Mouse (Mus musculus) kidney, adult 2 months (tissue): ENCODE measurements at regions not wholly inside any gene's neighbourhood (a gene's known extent, or its start where the extent isn't known, plus 50 kb on each side); places are given as distances from the start of the nearest gene placed in this dataset.

Source experiments
- CTCF ChIP-seq: fragments of 200-500 bp; conservative IDR thresholded peaks from 2 replicates; pipeline ENCODE4 v1.5.1; 2011; ENCODE audit warnings: low read depth, mild to moderate bottlenecking, control low read depth, low read length, moderate library complexity, mixed read lengths; ENCODE audit not compliant: insufficient read depth, insufficient read length
- POLR2A ChIP-seq: fragments of 200-500 bp; IDR thresholded peaks from one replicate; pipeline ENCODE4 v1.6.1; 2011; ENCODE audit warnings: low read depth, low read length, control low read depth

DNA sequence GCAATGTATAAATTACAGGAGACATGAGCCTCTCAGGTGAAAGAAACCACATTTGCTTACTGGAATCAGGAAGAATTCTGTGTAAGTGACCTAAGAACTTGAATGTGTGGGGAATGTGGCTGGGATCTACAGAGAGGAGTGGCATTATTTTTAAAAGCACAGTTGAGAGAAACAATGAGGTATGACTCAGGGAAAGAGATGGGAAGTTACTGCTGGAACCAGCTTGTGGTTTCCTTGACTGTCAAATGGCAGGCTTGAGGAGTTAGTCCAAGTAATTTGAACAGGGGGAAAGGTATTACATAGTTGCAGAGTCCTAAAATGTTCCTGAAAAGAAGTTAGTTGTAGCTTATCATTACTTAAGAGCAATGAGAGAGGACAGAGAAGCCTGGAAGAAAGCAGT, 1972.9 kb downstream of the 9330182O14Rik start:
- TF ChIP-seq CTCF (no peak), POLR2A (no peak)
